Mouse (Mus musculus) spleen, adult 2 months (tissue): ENCODE measurements around the gene Smim24.

Experiments
- CTCF ChIP-seq: fragments of 200-500 bp; IDR thresholded peaks from 2 replicates; pipeline ENCODE4 v1.5.1; 2011; ENCODE audit warnings: mild to moderate bottlenecking, inconsistent platforms; ENCODE audit not compliant: insufficient read depth, insufficient read length, insufficient replicate concordance; ENCODE audit errors: extremely low read depth
- POLR2A ChIP-seq: fragments of 200-500 bp; IDR thresholded peaks from 2 replicates; pipeline ENCODE4 v1.6.1; 2011; ENCODE audit warnings: low read depth, low read length, inconsistent platforms

GRCm38 (mm10) chr10:81415549-81416310, 22.9 kb downstream of the Smim24 start:
- TF ChIP-seq CTCF (no peak), POLR2A (no peak)
